Mouse (Mus musculus) gastrocnemius, adult 18-20 months (tissue): ENCODE results near the gene F9. TPM values are rescaled to one million over a fixed set of nuclear protein-coding genes. Genes with fewer than 3 reads are reported as not detected.
A peak's percentile ranks its signal among the peaks of the same experiment; 100 is the strongest.
"Not testable (repeated sequence)": the region's sequence is repeated elsewhere in the genome, so short reads cannot be mapped to it uniquely, and the experiment has no call there.

Experiments used
- DNase-seq: peaks from one replicate; pipeline ENCODE4 v3.0.0; 2021; ENCODE audit warnings: low spot score
- long read RNA-seq, 2 experiments: library from polyadenylated mRNA; stranded (forward); transcript quantifications; one replicate each; pipeline ENCODE4 v2.0.0; 2021
- total RNA-seq, 2 experiments: library from RNA; stranded (reverse); gene quantifications; 2 replicates each; pipeline ENCODE4 v1.2.3; 2021

Gene F9
- total RNA-seq: not detected
- long read RNA-seq, experiment 1: 0 reads
- long read RNA-seq, experiment 2: 0 reads

DNA sequence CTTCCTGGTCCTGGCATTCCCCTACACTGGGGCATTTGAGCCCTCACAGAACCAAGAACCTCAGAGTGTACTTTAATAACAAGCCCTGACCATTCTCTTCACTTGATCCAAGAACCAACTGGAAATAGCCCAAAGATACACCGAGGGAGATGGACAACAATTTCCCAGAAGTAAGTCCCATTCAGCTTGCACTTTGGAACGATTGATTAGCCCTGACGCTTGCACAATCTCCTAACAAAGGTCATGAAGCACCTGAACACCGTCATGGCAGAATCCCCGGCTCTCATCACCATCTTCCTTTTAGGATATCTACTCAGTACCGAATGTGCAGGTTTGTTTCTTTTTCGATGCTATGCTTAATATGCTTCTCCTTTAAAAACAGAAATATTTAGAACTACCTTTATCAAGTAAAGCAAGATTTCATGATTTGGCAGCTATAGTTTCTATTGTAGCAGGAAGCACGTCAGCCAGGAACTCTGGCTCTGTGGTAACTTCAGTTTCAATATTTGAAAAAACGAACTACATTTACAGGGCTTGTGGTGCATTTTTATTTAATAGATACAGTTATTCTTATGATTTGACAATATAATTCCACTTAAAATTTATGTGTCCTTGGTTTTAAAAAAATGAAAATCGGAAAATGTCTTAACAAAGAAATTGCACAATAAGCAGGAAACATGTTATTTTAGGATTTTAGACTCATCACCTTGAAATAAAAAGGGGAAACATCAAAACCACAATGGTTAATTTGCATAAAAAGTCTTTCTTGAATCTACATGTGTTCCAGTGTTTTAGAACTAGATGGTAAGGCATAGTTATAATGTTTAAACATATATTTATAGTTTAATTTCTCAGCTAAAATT is at the start of gene F9:
Gene F9, plus strand, starts transcription at position 244 of the 863 bp plus-strand sequence.
- DNase-seq: no peak

- DNase-seq: not testable (repeated sequence)
Measured at GRCm38 (mm10) chrX:59969767-59970166, 29.5 kb upstream of the F9 start.

DNA sequence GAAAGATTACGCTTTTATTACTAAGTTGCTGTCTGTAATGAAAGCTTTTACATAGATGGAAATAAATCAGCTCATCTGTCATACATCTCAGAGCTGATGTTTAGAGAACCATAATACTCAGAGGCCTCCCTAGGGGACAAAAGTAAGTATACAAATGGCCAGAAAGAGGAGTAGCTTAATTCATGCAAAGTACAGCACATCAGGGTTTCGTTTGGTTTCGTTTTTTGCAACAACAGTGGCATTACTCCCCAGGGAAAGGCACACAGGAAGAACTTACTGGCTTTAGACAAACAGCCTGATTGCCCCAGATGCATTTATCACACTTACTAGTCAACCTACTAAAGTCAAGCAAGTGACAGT is 800 bp downstream of the F9 start:
- DNase-seq: no peak

- DNase-seq: no peak
Measured at GRCm38 (mm10) chrX:60001461-60001860, 2.2 kb downstream of the F9 start.

DNA sequence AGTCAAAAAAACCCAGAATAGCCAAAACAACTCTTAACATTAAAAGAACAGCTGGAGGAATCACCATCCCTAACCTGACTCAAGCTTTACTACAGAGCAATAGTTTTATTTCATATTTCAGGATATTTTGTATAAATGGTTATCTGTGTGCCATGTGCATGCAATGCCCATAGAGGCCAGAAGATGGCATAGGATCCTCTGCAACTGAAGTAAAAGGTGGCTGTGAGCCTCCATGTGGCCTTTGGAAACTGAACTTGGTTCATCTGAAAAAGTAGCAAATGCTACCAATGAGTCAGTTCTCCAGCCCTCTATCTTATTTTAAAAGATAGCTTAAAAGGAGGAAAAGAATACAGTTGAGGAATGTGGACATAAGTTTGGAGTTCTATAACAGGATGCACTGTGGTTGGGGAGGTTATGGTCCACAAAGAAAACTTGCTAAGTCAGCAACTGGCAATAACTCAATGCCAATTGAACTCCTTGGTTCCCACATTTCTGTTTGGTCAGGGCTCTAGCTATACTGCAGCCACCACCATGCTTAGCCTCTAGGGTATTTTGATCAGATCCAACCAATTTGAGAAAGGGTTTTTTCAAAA is 13.9 kb downstream of the F9 start:
- DNase-seq: peak; percentile 5

DNA sequence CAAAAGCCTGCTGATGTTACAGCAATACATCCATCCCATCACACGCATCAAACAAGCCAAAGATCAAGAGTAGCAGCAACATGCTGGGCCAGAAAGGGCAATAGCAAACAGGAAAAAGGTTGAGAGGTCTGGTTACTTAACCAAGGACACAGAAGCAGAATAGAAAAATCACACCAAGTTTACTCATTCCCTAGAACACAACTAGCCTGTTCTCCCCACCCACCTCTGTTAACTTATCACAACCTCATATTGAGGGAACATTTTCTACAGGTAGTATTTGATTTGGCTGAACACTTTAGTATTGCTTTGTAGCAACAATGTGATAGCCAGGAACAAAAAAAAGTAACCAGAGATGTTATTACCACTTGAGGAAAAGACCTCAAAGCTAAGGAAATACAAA is 15.3 kb downstream of the F9 start:
- DNase-seq: no peak

- no peak for DNase-seq
Measured at GRCm38 (mm10) chrX:60021007-60021406, 21.7 kb downstream of the F9 start.

DNA sequence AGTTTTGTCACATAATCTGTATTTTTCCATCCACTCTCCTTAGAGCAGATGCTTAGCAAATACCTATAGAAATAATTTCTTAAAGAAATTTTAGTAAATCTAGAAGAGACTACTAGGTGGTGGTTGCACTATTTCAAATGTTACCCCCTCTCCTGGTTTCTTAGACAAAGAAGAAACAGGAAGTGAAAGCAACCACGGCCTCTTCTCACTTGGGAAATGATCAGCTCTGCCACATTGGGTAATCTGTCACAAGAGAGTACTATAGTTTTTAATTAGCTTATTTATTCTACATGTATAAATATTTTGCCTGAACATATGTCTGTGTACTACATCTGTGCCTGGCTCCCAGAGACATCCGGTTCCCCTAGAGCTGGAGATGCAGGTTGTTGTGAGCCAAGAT is 22.3 kb downstream of the F9 start:
- no peak for DNase-seq

DNA sequence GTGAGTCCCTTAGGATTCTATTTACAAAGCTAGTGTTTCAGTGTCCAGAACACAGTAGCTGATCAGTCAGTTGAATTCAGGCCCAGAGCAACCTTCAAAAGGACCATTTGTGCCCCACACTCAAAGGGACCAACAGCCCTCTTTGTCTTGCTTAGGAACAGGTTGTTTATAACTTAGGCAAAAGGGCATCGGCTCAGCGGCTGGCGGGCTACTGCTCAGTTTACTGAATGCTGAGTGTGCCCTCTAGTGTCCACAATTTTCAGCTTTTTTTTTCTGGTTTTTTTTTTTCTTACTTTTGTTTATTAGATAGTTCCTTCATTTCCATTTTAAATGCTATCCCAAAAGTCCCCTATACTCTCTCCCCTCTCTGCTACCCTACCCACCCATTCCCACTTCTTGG is 27.4 kb downstream of the F9 start:
- peak; percentile 4 for DNase-seq

DNA sequence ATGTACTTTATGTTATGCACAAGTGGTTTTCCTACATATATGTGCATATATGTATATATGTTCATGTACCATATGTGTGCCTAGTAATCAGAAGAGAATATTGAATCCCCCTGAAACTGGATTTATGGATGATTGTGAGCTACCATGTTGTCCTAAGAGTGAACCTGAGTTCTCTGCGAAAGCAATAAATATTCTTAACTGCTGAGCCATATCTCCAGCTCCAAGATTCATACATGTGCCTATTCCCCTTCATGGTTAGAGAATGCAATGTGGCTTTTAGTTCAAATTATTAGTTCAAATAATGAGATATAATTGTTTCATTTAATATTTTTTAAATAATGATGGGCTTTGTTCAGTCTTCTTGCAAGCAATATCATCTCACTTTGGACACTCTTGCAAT is 55.5 kb downstream of the F9 start:
- no peak for DNase-seq

DNA sequence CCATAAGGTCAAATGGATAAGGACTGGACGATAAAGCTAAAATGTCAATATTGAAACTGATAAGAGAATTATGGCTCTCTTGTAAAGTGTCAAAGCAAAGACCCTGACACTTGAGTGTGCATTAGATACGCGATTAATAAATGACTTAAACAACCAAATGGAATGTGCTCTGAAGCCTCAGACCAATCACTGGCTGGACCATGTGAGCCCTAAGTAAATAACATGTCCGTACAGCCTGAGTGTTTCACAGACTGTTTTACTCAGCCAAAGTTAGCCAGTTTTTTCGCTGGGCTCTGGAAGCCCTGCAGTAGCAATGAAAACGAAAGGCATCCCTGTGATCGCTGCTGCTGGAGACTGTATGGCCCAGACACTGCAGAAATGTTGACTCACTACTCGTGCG is 55.9 kb downstream of the F9 start:
- DNase-seq: no peak

- no peak for DNase-seq
Measured at GRCm38 (mm10) chrX:60075359-60075758, 76.1 kb downstream of the F9 start.

Other genes starting within 250 kb of the F9 start
- gene Mcf2, start 179.6 kb downstream of the F9 start, total RNA-seq: not detected